Mouse (Mus musculus) gastrocnemius, adult 2 months (tissue): ENCODE results near the gene Pkd2l1. TPM values are rescaled to one million over a fixed set of nuclear protein-coding genes. Genes with fewer than 3 reads are reported as not detected.

Experiments used
- DNase-seq: peaks from one replicate; pipeline ENCODE4 v3.0.0; 2022
- H3K27ac ChIP-seq: fragments of 200-600 bp; 2 replicates; pipeline ENCODE4 v1.8.1; 2022; ENCODE audit warnings: mild to moderate bottlenecking
- H3K4me3 ChIP-seq: fragments of 200-600 bp; 2 replicates; pipeline ENCODE4 v1.8.1; 2022; ENCODE audit warnings: mild to moderate bottlenecking, moderate library complexity
- CTCF ChIP-seq: fragments of 200-600 bp; IDR thresholded peaks from 2 replicates; pipeline ENCODE4 v1.8.1; 2022; ENCODE audit warnings: antibody characterized with exemption, mild to moderate bottlenecking, moderate library complexity
- intact Hi-C: fragments of 180-260 bp; cut with DNase I; formaldehyde crosslinking; loops from one replicate; pipeline ENCODE4 v1.15.1; 2025
- total RNA-seq, 2 experiments: library from RNA; stranded (reverse); gene quantifications; 2 replicates each; pipeline ENCODE4 v1.2.3; 2021

Gene Pkd2l1
- total RNA-seq, 2 experiments from 2014 or later, result not detected

- no peak overlapping the region for H3K27ac ChIP-seq
- H3K4me3 ChIP-seq, result no peak overlapping the region
- TF ChIP-seq CTCF, result no peak
- DNase-seq, result no peak
- intact Hi-C loops, result no loop called here
Measured at GRCm38 (mm10) chr19:44197053-44197852, 5.0 kb upstream of the Pkd2l1 start.

GRCm38 (mm10) chr19:44195138-44195537 lies 2.9 kb upstream of the Pkd2l1 start:
- peak; percentile 87 for TF ChIP-seq CTCF
- H3K4me3 ChIP-seq, result no peak overlapping the region
- peak; percentile 67 for DNase-seq
- H3K27ac ChIP-seq, result no peak overlapping the region
- intact Hi-C loops, result loop anchor here (2.0 kb wide), 1 partner anchor 100 kb away; no protein-coding TSS in a partner anchor

- intact Hi-C loops, result loop anchor here (2.0 kb wide), 1 partner anchor 101 kb away; no protein-coding TSS in a partner anchor
- Histone ChIP-seq H3K4me3 (no peak overlapping the region), H3K27ac (no peak overlapping the region)
- DNase-seq, result peak; percentile 20
- no peak for TF ChIP-seq CTCF
Measured at GRCm38 (mm10) chr19:44193906-44194305, 1.7 kb upstream of the Pkd2l1 start.

GRCm38 (mm10) chr19:44189056-44189455 lies 3.2 kb downstream of the Pkd2l1 start:
- DNase-seq, result no peak
- no peak for TF ChIP-seq CTCF
- no peak overlapping the region for H3K4me3 ChIP-seq
- intact Hi-C loops, result no loop called here
- no peak overlapping the region for H3K27ac ChIP-seq

- TF ChIP-seq CTCF, result no peak
- intact Hi-C loops, result no loop called here
- Histone ChIP-seq H3K27ac (no peak overlapping the region), H3K4me3 (no peak overlapping the region)
- no peak for DNase-seq
Measured at GRCm38 (mm10) chr19:44183968-44184367, 8.3 kb downstream of the Pkd2l1 start.

- no peak overlapping the region for H3K27ac ChIP-seq
- no peak for DNase-seq
- H3K4me3 ChIP-seq, result no peak overlapping the region
- no peak for TF ChIP-seq CTCF
- intact Hi-C loops, result no loop called here
Measured at GRCm38 (mm10) chr19:44180502-44180901, 11.7 kb downstream of the Pkd2l1 start.

GRCm38 (mm10) chr19:44176741-44177140 lies 15.5 kb downstream of the Pkd2l1 start:
- intact Hi-C loops, result no loop called here
- DNase-seq, result no peak
- no peak for TF ChIP-seq CTCF
- H3K27ac ChIP-seq, result no peak overlapping the region
- H3K4me3 ChIP-seq, result no peak overlapping the region

- DNase-seq, result no peak
- TF ChIP-seq CTCF, result no peak
- H3K27ac ChIP-seq, result no peak overlapping the region
- no peak overlapping the region for H3K4me3 ChIP-seq
- intact Hi-C loops, result no loop called here
Measured at GRCm38 (mm10) chr19:44174835-44175234, 17.4 kb downstream of the Pkd2l1 start.

- peak; percentile 70 for TF ChIP-seq CTCF
- Histone ChIP-seq H3K27ac (no peak overlapping the region), H3K4me3 (no peak overlapping the region)
- DNase-seq, result no peak
- intact Hi-C loops, result no loop called here
Measured at GRCm38 (mm10) chr19:44161515-44161914, 30.7 kb downstream of the Pkd2l1 start.

- DNase-seq, result no peak
- TF ChIP-seq CTCF, result no peak
- intact Hi-C loops, result no loop called here
- no peak overlapping the region for H3K27ac ChIP-seq
- no peak overlapping the region for H3K4me3 ChIP-seq
Measured at GRCm38 (mm10) chr19:44159386-44159785, 32.9 kb downstream of the Pkd2l1 start.

- no peak overlapping the region for H3K4me3 ChIP-seq
- DNase-seq, result no peak
- no peak for TF ChIP-seq CTCF
- intact Hi-C loops, result no loop called here
- no peak overlapping the region for H3K27ac ChIP-seq
Measured at GRCm38 (mm10) chr19:44157005-44157404, 35.2 kb downstream of the Pkd2l1 start.

GRCm38 (mm10) chr19:44153781-44154180 lies 38.5 kb downstream of the Pkd2l1 start:
- intact Hi-C loops, result no loop called here
- no peak for DNase-seq
- H3K27ac ChIP-seq, result no peak overlapping the region
- H3K4me3 ChIP-seq, result no peak overlapping the region
- no peak for TF ChIP-seq CTCF

GRCm38 (mm10) chr19:44148991-44149390 lies 43.3 kb downstream of the Pkd2l1 start:
- no peak for TF ChIP-seq CTCF
- intact Hi-C loops, result no loop called here
- H3K27ac ChIP-seq, result no peak overlapping the region
- DNase-seq, result no peak
- no peak overlapping the region for H3K4me3 ChIP-seq

- Histone ChIP-seq H3K27ac (no peak overlapping the region), H3K4me3 (no peak overlapping the region)
- intact Hi-C loops, result no loop called here
- DNase-seq, result no peak
- peak; percentile 5; the same call in 1 of the 2 replicates for TF ChIP-seq CTCF
Measured at GRCm38 (mm10) chr19:44148345-44148744, 43.9 kb downstream of the Pkd2l1 start.
